Mouse (Mus musculus): Measurements from ENCODE around the gene Rarres1.

Rarres1 gene

DNA sequence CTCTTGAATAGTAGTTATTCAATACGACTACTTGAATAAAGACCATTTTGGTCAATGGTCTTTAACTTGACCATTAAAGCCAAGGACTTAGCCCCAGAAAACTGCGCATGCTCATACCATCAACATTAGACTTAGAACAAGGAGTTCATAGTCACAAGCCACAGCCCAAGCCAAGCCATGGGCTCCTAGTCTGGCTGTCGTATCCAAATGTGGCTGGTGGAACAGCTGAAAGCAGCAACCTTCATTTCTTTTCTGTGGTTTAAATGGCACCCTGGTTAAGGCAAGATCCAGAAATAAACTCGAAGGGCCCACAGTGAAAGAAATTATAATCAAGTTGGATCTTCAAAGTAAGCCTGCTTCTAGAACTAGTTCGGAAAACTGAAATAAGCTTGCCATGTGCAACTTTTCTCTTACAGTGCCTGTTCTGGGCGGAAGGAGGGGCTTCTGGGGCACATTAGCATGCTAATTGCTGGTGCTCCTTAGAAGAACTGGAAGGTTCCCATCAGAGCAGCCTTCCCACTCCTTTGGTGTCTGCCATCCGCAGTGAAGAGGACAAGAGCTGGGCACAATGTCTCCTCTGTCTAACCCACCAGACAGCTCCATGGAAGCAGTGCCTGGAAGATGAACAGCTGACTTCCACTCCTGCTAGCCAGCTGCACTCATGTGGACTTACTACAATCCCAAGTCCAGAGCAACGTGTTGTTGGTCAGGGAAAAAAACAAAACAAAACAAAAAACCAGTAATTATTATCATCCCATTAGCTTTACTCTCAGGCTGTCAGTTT is 23.0 kb downstream of the Rarres1 start:
- no peak for DNase-seq

DNA sequence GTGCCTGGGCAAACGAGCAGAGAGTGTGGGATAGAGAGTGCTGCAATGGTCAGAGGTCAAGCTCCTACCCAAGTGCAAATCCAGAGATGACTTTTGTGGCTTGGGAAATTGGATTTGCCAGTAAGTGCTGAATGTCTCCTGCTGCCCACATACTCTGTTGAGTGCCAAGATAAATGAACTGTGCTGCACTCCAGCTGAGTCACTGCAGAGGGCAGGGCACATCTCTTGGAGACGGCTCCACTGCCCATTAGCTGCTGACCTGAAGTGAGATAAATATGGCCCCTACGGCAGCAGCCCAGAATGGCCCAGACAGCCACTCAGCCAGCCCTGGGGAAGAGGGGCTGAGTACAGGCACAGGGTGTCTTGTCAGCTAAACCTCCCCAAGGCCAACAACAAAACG is 25.2 kb downstream of the Rarres1 start:
- no peak for DNase-seq

DNA sequence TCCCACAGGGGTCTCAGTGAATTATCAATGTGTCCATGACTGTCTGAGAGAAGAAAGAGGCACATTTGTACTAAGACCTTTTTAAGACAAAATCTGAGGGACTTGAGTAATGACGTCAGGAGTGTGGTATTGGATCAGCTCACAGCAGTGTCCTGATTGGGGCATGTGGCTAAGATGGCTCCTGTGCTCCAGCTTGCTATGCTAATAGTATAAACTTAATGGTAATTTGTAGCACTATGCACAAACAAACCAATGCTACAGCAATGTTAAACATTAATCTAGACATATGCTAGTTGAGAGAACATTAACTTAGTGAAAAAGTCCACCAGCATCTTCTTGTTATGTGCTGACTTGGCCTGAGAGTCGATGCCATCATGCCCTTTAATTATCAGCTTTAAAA is 30.1 kb downstream of the Rarres1 start:
- no peak for DNase-seq

DNA sequence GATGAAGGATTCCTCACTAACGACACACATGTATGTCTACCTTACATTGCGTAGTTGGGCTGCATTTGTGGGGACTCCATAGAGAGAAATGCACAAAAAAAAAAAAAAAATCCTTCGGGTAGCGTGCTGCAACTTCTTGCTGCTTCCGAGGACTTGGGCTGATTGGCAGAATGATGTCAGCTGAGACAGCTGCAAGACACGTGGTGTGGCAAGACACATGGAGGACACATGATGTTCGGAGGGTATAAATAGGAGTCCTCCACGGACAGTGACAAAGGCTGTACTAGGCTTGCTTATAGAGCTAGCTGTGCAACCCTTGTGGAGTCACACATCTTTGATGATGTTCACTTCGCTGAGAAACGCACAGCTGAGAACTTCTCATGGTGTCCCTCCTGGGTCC is 32.9 kb downstream of the Rarres1 start:
- DNase-seq, result no peak

DNA sequence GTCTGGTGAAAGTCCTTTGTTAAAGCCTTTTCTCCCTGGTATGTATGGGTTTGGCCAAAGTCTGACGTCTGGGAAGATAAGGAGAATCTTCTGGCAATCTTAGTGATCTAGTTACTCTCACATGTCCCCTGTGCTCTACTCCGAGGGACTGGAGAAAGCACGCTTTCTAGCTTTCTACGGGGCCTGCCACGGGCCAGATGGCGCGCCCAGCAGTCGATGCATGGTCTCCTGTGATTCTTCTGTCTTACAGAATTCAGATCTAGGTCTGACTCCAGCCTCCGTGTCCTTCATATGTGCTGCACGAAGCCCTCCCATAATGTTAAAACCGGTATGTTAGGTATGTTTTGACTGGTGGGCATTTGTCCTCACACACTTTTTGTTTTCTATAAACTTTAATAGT is 35.5 kb downstream of the Rarres1 start:
- DNase-seq, result peak in 1 of 2 experiments; percentile 33

DNA sequence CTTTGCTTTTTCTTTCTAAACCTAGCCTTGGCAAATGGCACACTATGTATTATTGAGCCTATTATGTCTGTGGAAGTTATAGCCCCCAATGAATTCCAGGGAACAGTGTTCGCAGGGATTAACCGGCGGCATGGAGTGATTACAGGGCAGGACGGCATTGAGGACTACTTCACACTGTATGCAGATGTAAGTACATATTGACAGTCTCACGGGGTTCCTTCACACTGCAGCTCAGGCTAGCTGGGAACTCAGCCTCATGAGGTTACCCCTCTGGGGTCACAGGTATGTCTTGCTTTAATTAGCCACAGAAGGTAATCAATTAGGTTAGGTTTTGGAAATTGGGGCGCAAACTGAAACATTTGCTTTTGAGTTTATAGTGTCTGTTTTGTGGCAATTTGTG is 41.9 kb downstream of the Rarres1 start:
- DNase-seq, result no peak

DNA sequence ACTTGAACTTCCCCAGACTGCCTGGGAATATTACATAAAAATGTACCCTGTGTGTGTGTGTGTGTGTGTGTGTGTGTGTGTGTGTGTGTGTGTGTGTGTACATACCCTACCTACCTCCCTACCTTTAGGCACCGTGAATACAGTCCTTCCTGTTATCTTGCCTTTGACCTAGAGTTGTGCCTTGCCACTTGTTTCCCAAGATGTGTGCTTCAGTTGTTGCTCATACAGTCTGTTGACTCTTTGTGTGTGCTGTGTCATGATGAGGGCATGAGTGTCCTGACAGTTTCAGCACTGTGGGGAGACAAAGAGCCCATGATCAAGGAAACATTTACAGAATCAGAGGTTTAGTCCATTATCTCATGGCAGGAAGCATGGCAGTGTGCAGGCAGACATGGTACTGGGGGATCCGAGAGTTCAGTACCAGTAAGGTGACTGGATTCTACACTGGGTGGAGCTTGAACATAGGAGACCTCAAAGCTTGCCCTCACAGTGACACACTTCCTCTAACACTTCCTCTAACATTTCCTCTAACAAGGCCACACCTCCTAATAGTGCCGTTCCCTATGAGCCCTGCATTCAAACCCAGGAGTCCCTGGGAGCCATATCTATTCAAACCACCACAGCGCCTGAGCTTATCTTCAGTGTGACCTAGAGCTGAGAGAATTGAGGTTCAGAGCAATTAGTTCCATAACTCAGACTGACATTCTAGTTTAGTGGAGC is 43.8 kb downstream of the Rarres1 start:
- no peak for DNase-seq

DNA sequence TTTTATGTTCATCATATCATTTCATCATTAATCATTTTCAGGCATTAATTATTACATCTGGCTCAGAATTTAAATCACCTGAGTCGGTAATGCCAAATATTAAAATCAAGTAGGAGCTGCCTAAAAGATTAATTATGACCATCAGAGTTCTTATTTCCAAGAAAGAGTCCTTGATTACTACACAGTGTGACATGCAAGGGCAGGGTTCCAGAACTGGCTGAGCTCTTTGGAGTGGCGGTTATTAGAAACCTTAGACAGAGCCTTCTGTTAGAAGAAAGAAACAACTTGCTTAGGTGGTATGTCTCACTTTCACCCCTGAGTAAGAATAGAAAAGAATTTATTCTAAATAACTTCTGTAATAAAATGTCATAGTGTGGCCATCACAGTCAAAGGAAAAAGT is 48.0 kb downstream of the Rarres1 start:
- no peak for DNase-seq

DNA sequence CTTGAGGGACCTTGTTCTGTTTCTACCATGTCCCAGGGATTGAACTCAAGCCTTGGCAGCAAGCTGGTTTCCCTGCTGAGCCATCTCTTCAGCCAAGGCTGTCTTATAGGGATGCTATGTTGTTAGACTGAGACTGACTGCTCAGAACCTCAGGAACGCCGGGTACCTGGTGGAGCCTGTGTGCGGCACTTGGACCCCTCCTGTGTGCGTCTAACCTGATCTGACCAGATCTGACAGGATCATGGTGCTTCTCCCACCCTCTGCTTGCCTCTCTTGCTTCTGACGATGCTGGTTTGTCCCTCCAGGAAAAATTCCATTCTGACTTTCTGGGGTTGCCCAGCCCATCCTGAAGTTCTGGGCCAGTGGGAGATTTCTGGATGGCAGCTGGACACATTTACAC is 48.7 kb downstream of the Rarres1 start:
- DNase-seq, result no peak

DNA sequence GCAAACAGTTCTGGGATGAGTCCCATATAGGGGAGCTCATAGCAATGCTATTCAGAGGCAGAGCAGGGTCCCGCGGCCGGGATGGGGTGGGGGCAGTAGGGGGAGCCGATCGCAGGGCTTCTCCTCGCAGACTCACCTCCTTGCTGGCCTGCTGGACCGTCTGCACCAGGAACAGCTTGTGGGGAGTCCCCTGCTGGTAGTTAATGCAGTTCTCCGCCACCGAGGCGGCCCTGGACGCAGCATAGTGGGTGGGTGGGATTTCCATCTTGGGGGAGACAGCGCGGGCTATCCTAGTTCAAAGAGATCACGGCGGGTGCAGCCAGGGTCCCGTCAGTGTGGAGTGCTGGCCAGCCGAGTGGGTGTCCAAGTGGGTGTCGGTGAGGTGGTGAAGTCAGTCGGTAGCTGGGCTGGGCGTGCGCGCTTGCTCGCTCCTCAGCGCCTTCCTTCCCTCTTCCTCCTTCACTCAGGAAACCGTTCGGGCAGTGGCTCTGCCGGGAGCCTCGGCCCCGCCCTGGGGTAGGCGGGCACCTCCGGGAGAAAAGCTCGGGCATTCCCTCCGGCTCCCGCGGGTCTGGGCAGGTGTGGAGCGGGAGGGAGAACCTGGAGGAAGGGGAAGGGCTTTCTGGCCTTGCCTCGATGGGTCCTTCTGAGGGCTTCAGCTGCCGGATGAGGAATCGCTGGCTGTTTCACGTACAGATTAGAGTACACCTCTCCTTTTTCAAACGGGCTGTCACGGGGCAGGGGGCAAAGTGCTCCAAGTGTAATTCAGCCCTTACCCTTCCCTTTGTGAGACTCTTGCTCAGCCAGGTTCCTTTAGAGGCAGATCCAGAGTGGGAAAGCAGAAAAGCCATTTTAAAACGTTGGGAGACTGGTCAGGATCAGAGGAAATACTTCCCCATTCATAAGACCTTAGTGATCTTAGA is 51.6 kb downstream of the Rarres1 start, which contains the start of gene Lxn:
Lxn (minus strand) TSS at position 477 of the 923 bp plus-strand sequence.
- peak; percentile 62 to 67 for DNase-seq

DNA sequence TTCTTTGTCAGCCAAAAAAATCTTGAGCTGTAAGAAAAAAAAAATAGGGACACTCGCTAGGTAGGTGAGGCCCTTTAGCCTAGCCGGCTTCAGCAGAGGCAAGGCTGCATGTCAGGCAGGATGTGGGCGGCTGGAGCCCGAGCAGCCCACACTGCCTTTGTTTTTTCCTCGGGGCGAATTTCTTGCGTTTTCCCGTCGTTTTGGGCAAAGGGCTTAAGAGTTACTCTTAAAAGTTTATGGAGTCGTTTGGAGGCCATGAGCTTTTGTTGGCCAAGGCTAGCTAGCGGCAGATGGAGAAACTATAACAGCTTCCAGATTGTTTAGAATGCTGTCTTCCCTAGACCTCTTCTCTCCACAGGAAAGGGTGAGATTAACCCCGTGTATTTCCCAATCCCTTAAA is 52.3 kb downstream of the Rarres1 start:
- DNase-seq, result no peak

DNA sequence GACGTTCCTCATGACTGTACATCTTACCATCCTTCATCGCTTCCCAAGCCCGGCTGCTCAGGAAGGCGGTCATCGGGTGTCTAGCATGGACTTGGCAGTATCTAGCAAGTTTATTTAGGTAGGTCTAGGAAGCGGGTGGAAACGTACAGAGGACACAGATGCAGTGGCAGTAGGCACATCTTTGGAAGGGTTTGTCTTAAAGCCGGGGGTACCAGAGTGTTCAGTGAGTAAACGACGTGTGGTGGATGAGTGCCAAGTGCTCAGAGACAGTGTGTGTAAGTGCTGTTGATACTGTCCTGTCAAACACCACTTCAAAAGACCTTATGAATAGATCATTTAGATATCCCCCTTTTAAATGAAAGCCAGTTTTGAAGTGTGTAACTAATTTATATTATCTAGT is 52.7 kb downstream of the Rarres1 start:
- no peak for DNase-seq

DNA sequence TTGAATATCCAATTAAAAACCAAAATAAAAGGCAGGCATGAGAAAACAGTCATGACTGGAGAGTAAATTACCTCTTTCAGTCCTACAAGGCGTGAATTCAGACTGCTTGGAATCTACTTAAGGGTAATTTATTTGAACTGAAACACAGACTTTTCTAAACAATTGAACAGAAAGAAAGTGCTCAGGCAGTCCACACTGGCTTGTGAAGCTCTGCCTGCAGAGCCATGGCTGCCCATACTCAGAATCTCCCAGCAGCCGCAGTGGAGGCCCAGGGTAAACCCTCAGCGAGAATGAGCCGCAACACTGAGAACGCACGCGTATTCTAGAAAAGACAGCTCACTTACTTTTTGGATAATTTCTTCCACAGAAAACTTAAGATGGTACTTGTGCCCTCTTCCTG is 53.3 kb downstream of the Rarres1 start:
- DNase-seq, result no peak

DNA sequence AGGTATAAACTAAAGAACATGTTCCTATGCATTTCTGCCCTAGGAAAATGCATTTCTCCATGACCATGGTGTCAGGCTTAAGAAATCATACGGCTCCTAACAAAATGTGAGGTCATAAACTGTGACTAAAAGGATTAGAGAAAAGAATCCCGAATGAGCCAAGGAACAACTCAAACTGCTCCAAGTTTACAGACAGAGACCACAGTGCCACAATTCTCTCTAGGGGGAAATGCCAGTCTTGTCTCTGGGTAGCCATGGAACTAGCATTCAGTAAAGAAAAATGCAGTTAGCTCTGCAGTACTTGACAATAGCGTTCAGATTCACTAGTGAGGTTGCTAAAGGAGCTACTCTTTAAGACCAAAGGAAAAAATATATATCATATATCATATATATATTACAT is 55.4 kb downstream of the Rarres1 start:
- no peak for DNase-seq

DNA sequence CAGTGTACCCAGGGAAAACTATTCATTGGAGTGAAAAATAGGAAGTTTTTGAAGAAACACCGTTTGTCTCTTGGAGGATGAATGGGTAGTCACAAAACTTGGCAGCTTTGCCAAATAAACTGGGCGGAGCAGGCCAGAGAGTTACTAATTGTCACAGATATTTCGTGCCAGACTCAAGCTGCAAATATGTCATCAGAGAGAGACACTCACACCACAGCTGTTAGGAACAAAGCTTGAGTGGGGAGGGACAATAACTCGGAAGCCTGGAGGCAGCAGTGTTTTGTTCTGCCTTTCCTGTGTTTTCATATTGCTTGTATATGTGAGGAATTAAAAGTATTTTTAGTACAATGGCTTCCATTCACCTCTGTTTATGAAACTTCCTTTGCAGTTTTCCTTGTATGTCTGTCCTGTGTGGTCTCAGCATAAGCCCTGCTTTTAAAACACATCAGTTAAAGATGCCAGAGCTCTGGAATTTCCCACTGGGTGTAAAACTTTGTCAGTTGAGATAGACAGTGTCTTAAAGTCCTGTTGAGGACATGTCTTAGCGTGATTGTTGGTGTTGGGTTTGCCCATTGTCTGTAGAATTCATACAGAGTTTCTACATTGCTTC is 64.6 kb downstream of the Rarres1 start:
- DNase-seq, result no peak

DNA sequence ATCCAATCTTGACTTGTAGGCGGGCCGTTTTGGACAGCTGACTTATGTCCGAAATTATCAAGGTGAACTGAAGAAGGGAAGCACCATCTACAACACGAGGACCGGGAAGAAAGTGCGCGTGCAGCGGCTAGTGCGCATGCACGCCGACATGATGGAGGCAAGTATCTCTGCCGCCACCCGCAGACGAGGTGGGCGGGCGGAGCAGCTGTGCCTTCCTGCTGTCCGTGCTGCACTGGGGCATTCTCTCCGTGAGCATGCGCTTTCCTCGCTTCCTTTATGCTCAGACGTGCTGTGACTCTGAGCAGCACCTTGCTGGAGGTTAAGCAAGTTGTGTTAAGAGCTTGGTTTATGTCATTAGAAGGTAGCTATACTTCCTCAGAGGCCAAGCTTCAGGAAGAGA is 65.7 kb downstream of the Rarres1 start:
- DNase-seq, result no peak

DNA sequence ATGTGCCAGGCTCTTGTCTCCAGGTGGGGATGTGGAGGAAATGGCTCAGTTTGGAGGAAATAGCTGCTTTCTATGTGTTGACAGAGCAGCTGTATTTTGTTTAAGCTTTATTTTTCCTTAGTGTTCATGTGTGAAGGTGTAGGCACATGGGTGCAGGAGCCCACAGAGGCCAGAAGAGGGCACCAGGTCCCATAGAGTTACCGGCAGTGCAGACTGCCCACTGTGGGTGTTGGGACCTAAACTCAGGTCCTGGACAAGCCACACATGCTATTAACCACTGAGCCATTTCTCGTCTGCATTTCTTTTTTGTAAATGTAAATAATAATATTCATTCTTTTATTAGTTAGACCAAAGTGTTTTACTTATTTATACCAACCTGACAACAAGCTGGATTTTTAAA is 68.2 kb downstream of the Rarres1 start:
- DNase-seq, result no peak

DNA sequence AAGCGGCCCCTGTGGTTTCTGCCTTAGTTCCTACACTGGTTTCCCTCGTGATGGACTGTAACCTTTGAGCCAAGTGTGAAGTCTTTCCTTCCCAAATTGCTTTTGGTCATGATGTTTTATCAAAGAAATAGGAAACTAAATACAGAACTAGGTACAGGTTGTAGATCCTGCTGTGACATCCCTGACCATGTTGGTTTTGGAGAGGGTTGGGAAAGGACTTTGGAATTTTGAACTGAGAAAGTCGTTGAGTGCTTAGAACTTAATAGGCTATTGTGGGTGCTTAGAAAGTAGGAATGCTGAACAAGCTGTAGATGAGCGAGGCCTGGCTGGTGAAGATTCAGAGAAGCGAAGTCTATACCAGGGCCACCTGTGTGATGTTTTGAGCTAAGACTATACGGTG is 81.3 kb downstream of the Rarres1 start:
- no peak for DNase-seq

DNA sequence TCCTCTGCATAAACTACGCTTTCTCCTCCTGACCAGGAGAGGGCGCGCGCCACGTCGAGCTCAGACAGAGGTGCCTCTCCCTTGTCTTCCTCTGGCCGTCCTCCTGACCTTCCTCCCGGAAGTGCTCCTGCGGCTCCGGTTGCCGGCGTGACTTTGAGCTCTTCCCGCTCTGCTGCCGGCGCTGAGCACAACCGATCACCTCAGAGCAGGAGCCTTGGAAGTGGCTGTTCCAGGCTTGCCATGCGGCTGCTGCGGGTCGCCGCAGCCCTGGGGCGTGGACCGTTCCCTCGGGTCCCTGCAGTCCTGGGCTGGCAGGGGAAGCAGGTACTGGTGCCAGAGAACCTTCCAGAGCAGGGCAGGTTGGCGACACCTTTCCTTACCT is 85.3 kb downstream of the Rarres1 start, which contains the start of gene Gfm1:
Gfm1 (plus strand) TSS at position 98 of the 382 bp plus-strand sequence.
- peak; percentile 92 to 95 for DNase-seq

DNA sequence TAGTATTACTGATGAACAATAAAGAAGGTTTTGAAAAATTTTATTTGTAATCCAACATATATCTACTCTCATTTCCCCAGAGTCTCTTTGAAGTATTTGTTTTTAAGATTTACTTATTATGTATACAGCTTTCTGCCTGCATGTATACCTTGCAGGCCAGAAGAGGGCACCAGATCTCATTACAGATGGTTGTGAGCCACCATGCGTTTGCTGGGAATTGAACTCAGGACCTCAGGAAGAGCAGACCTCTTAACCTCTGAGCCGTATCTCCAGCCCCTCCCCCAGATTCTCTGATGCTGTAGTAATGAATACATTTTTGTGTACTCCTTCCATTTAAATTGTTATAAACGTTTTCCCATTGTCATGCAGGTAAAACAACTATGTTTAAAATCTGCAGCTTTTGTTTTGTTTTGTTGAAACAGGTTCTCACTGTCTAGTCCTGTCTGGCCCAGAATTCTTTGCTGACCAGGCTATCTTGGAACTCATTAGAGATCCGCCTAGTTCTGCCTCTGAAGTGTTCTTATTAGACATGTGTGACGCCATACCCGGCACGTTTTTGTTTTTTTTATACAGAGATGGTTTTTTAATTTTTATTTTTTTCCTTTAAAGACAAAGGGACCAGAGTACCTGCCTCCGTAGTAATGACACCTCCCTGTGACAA is 85.9 kb downstream of the Rarres1 start:
- no peak for DNase-seq
